Mouse (Mus musculus): ENCODE results near the gene Wdfy3.

GRCm38 (mm10) chr5:101852116-101852680, 217.5 kb downstream of the Wdfy3 start:
- TF ChIP-seq CTCF (IDR thresholded peaks at IDR 0.05; ENCODE audit: control insufficient read depth, insufficient read depth, low read length) (no peak), POLR2A (IDR thresholded peaks at IDR 0.05; ENCODE audit: borderline replicate concordance, control insufficient read depth, low read depth, low read length) (no peak)

All from bone marrow, adult 2 months (tissue).